13 mouse cellular contexts compared by ENCODE assay signal in genomic region chr10:111658828-111659227, GRCm38 (mm10).
DNase-seq lines count a peak whose midpoint lies in the region; ATAC-seq and TF ChIP-seq lines count a peak whose summit lies in the region.
"Had no signal": no experiment of that assay in that cellular context is flagged by ENCODE, and none has a peak within 500 bp of the region (broad histone marks: within the 10 kb centered on the region; RNA-seq: fewer than 3 reads in every experiment).

No protein-coding gene starts in this region.

- no peak overlapping the region for H3K4me3 ChIP-seq in limb, embryonic 14.5 days (replicated peaks; ENCODE audit: low read length)
- no peak overlapping the region for H3K4me3 ChIP-seq in limb, embryonic 10.5 days
- H3K4me3 ChIP-seq in hindbrain, embryonic 13.5 days, result no peak overlapping the region
- no peak overlapping the region for H3K4me3 ChIP-seq in neural tube, embryonic 13.5 days
- H3K4me3 ChIP-seq: heart, adult 2 months; liver, embryonic 13.5 days had no signal

- 58% methylated on average over 9 of the region's 9 CpGs for WGBS in limb, embryonic 14.5 days
- 74% methylated on average over 9 of the region's 9 CpGs for WGBS in limb, embryonic 10.5 days
- WGBS in hindbrain, embryonic 13.5 days, result 17% methylated on average over 9 of the region's 9 CpGs
- WGBS in neural tube, embryonic 13.5 days, result 27% methylated on average over 9 of the region's 9 CpGs

- ATAC-seq in limb, embryonic 14.5 days (ENCODE audit: low FRiP score, low read depth), result no peak
- ATAC-seq in hindbrain, embryonic 13.5 days (ENCODE audit: low FRiP score), result no peak; the same call in 1 of the 2 replicates
- ATAC-seq in neural tube, embryonic 13.5 days (ENCODE audit: low read depth), result no peak
- ATAC-seq in megakaryocyte progenitor cell, adult 5-6 weeks (replicated peaks; ENCODE audit: poor library complexity), result no peak

- TF ChIP-seq POLR2A in limb, embryonic 14.5 days (IDR thresholded peaks at IDR 0.05; ENCODE audit: borderline replicate concordance, extremely low read depth, insufficient read depth, insufficient read length), result no peak

- no peaks in the 10 kb centered on the region for H3K27me3 ChIP-seq in limb, embryonic 14.5 days (ENCODE audit: control insufficient read depth, insufficient read depth, low read length)
- no peaks in the 10 kb centered on the region for H3K27me3 ChIP-seq in limb, embryonic 10.5 days (ENCODE audit: low read depth, poor library complexity, severe bottlenecking)
- no peaks in the 10 kb centered on the region for H3K27me3 ChIP-seq in hindbrain, embryonic 13.5 days
- no peaks in the 10 kb centered on the region for H3K27me3 ChIP-seq in neural tube, embryonic 13.5 days
- H3K27me3 ChIP-seq: liver, embryonic 13.5 days had no signal

- H3K4me1 ChIP-seq in limb, embryonic 14.5 days (ENCODE audit: control insufficient read depth, insufficient read depth, low read length), result peaks cover 6% of the 10 kb centered on the region
- peaks cover 9% of the 10 kb centered on the region for H3K4me1 ChIP-seq in limb, embryonic 10.5 days
- peaks cover 17% of the 10 kb centered on the region for H3K4me1 ChIP-seq in hindbrain, embryonic 13.5 days (replicated peaks)
- peaks cover 22% of the 10 kb centered on the region for H3K4me1 ChIP-seq in neural tube, embryonic 13.5 days (replicated peaks)
- H3K4me1 ChIP-seq: liver, embryonic 13.5 days had no signal

- intact Hi-C loops in heart, postnatal 25 days (cut with DNase I), result no loop called here

- H3K36me3 ChIP-seq in limb, embryonic 14.5 days (ENCODE audit: control insufficient read depth, insufficient read depth, low read length), result no peaks in the 10 kb centered on the region
- H3K36me3 ChIP-seq in limb, embryonic 10.5 days, result no peaks in the 10 kb centered on the region
- no peaks in the 10 kb centered on the region for H3K36me3 ChIP-seq in hindbrain, embryonic 13.5 days
- H3K36me3 ChIP-seq in neural tube, embryonic 13.5 days, result no peaks in the 10 kb centered on the region
- H3K36me3 ChIP-seq: G1E; liver, embryonic 13.5 days had no signal

- peak; percentile 43 for DNase-seq in embryo, embryonic 10 days (ENCODE audit: low spot score)
- DNase-seq in embryo, embryonic 9.5 days (ENCODE audit: extremely low spot score), result no peak
- DNase-seq in limb, embryonic 14.5 days (ENCODE audit: low spot score), result peak; percentile 33
- no peak for DNase-seq in limb, embryonic 10.5 days (ENCODE audit: low spot score)
- DNase-seq in heart, postnatal 25 days (ENCODE audit: low spot score), result no peak
- DNase-seq: adrenal gland, postnatal 10 days; cerebellum, adult 18-20 months; heart, adult 2 months; liver, embryonic 13.5 days had no signal

- H3K9ac ChIP-seq in limb, embryonic 14.5 days (ENCODE audit: low read depth, low read length, severe bottlenecking), result no peak overlapping the region
- H3K9ac ChIP-seq in hindbrain, embryonic 13.5 days, result peak overlapping the region; percentile 47; the same call in 1 of the 2 replicates
- 0 out of 2 replicates have a peak overlapping the region, but pooled peaks have one; percentile 12 for H3K9ac ChIP-seq in neural tube, embryonic 13.5 days
- H3K9ac ChIP-seq: liver, embryonic 13.5 days had no signal

- H3K27ac ChIP-seq in limb, embryonic 14.5 days (replicated peaks; ENCODE audit: low read depth, low read length), result no peak overlapping the region
- no peak overlapping the region for H3K27ac ChIP-seq in limb, embryonic 10.5 days
- no peak overlapping the region for H3K27ac ChIP-seq in hindbrain, embryonic 13.5 days
- H3K27ac ChIP-seq in neural tube, embryonic 13.5 days (replicated peaks), result no peak overlapping the region
- H3K27ac ChIP-seq: heart, adult 2 months; liver, embryonic 13.5 days had no signal

- H3K9me3 ChIP-seq in limb, embryonic 14.5 days (ENCODE audit: control insufficient read depth, low read length), result no peaks in the 10 kb centered on the region
- H3K9me3 ChIP-seq in limb, embryonic 10.5 days (replicated peaks), result no peaks in the 10 kb centered on the region
- H3K9me3 ChIP-seq in hindbrain, embryonic 13.5 days, result no peaks in the 10 kb centered on the region
- no peaks in the 10 kb centered on the region for H3K9me3 ChIP-seq in neural tube, embryonic 13.5 days
- H3K9me3 ChIP-seq: G1E; liver, embryonic 13.5 days had no signal

- no peak overlapping the region for H3K4me2 ChIP-seq in limb, embryonic 14.5 days (replicated peaks; ENCODE audit: low read depth, low read length, severe bottlenecking)
- peak overlapping the region; percentile 37 for H3K4me2 ChIP-seq in hindbrain, embryonic 13.5 days
- peak overlapping the region; percentile 32 for H3K4me2 ChIP-seq in neural tube, embryonic 13.5 days
- H3K4me2 ChIP-seq: liver, embryonic 13.5 days had no signal

Comparison
In these comparisons a context has a peak if more than half of its experiments do, and no peak if none do; other contexts are left out.
1. DNase-seq: peak in embryo, embryonic 10 days (single experiment) and limb, embryonic 14.5 days (single experiment); none in embryo, embryonic 9.5 days (single experiment), limb, embryonic 10.5 days (single experiment) and heart, postnatal 25 days (single experiment).